Mouse (Mus musculus) lung, adult 18-20 months (tissue): Measurements from ENCODE around the gene Arhgef25.
"Not testable (repeated sequence)": the region's sequence is repeated elsewhere in the genome, so short reads cannot be mapped to it uniquely, and the experiment has no call there.

Experiments used
- DNase-seq, 2 experiments: peaks; one replicate each; pipeline ENCODE4 v3.0.0; 2022; ENCODE audit warnings: mixed read lengths in 2 of 2

The Arhgef25 gene

DNA sequence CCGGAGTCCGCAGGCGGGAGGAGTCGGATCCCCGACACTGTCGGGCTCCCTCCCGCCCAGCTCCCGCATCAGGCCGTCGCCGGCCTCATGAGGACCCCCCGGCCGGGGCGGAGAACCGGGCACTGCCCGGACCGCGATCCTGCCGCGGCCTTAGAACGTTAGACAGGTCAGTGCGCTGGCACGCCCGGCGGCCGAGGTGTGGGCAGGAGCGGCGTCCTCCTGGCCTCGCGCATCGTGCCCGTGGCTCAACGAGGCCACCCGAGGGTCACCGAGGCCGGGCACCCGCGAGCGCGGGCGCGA lies 24.6 kb downstream of the Arhgef25 start:
- peak in 1 of 2 experiments; percentile 29 for DNase-seq

DNA sequence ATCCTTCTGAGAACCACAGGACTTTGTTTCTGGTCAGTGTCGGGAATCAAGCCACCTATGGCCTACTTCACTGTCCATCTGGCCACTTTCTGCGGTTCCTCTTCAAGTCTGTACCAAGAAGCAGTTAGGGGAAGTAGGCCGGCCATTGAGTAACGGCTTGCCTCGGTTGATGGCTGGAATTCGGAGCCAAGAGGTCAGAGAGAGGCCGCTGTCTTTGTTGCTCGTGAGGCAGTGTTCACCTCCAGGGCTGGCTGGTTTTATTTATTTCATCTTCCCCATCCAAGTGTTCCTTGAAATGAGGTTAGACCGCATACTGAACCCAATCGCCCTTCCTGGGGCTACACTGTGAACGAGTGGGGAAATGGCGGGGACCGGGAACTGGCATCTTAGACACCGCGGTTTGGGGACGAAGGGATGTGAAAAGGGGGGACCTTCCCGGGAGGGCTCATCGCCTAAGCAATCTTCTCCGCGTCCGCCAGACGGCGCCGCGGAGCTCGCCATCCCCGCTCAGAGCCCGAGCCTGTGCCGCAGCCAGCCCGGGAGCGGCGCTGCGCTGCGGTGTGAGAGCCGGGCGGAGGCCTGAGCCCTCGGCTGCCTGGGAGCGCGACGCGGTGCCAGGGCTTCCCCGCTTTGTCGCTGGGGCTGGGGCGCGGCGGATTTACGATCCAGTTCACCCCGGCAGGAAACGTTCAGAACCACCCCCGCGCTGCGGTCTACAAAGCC lies 25.1 kb downstream of the Arhgef25 start, which contains the start of gene B4galnt1:
Gene B4galnt1, plus strand, starts transcription at position 595 of the 723 bp plus-strand sequence.
- peak; percentile 74 to 77 for DNase-seq

DNA sequence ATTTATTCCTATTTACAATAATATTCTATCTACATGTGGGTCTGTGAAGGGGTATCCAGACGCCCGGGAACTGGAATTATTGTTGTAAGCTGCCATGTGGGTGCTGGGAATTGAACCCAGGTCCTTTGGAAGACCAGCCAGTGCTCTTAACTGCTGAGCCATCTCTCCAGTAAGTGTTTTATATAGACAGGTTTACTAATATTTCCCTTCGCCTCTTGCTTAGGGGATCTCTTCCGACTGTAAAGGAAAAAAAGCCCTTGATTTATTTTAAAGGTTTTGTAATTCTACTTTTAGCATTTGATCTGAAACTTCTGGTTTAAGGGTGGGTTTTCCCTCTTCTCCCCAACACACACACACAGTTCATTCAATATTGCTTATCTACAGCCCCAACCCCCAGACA lies 25.7 kb downstream of the Arhgef25 start:
- DNase-seq, result no peak

GRCm38 (mm10) chr10:127162771-127163261 lies 27.1 kb downstream of the Arhgef25 start:
- not testable (repeated sequence) for DNase-seq

GRCm38 (mm10) chr10:127160728-127161127 lies 29.2 kb downstream of the Arhgef25 start:
- DNase-seq, result no peak

DNA sequence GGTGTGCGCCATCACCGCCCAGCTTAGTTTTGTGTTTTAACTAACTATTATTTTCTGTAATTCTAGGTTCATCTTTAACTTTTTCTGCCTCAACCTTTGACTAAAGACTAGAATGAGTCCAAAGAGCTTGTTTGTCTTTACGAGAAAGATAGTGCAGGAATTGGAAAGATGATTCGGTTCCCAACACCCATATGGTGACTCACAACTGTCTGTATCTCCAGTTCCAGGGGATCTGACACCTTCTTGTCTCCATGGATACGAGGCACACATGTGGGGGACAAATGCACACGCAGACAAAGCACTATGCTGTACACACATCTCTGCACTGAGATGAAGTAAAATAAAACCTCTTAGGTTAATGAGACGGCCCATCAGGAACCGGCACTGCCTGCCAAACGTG lies 29.8 kb downstream of the Arhgef25 start:
- no peak for DNase-seq

DNA sequence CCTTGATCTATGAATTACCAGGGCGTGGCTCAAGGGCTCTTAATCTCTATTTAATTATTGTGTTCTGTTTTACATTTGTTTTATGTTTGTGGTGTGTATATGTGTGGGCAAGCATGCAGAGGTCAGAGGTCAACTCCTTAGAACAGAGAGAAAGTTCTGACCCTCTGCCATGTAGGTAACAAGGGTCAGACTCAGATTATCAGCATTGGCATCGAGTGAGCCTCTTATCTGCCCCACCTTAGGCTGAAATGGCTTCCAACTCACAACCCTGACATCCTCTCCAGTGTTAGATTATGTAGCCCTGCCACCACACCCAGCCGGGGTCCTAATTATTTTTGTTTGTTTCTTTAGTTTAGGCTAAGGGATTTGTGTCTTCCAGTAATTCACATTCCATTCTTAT lies 31.4 kb downstream of the Arhgef25 start:
- DNase-seq, result no peak

- no peak for DNase-seq
Observed at GRCm38 (mm10) chr10:127156511-127156910, 33.4 kb downstream of the Arhgef25 start.

- DNase-seq, result no peak
Observed at GRCm38 (mm10) chr10:127156089-127156488, 33.8 kb downstream of the Arhgef25 start.

- DNase-seq, result no peak
Observed at GRCm38 (mm10) chr10:127154652-127155051, 35.2 kb downstream of the Arhgef25 start.

DNA sequence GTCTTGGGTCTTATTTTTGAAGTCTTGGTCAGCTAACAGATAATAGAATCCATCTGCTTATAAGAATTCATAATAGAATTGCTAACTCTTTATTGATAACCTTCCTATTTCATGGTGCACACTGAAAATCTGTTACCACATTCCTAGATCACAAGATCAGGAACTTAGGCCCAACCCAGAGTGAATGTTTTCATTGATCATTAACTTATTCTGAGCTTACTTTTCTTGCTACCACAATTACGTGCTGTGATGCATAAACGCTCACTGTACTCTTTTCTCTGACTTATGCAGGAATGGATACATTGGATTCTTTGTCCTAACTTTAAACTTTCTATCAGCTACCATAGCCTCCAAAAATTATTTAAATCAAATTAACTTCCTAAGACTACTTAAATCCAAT lies 35.6 kb downstream of the Arhgef25 start:
- no peak for DNase-seq

GRCm38 (mm10) chr10:127153323-127153722 lies 36.6 kb downstream of the Arhgef25 start:
- no peak for DNase-seq

DNA sequence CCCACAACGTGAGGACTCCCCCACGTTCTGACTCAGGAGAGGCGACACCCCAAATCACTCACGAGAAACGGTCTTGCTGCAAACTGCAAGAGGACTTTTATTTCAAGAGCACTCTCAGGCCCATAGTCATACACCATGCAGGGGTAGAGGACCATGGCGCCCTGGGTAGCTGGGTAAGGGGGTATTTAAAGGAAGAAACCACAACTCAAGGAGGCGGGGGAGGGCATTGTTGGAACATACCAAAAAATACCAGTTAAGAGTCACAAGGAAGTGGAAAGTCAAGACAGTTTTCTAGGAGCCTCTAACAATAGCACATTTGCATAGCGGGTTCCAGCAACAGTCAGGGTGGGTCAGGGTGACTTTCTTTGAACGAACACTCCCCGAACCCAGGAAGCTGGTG lies 37.3 kb downstream of the Arhgef25 start:
- not testable (repeated sequence) for DNase-seq

GRCm38 (mm10) chr10:127151233-127151632 lies 38.6 kb downstream of the Arhgef25 start:
- peak; percentile 48 for DNase-seq

DNA sequence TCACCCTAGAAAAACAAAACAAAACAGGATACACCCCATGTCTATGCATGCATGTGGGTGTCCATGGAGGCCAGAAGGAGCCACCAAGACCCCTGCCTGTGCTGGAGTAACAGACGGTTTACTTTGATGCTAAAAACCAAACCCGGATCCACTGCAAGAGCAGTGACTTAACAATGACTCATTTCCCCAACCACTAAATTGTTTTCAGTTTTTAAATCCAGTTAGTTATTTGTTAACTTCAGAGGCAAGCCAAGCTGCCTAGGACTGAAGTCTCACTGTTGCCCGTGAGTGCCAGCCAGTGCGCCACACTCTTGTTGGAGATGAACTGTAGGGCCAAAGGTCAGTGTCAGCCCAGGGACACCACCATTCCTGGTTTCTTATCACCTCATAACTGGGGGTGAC lies 39.4 kb downstream of the Arhgef25 start:
- DNase-seq, result no peak

DNA sequence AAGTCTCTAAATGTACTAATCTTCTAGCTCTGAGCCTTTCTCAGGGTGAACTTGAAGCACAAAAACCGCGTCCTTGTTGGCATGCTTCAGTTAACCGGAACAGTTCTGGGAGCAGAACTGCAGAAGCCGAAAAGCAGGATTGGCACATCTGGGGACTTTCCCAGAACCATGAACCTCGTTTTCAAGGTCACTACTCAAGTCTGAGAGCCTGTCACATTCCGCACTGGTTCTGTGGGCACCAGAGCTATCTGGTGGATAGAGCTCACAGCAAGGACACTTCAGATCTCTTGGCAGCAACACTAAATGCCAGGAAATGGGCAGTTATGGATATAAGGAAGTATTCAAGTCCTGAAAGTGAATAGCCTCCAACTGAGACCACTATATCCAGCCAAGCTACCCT lies 42.7 kb downstream of the Arhgef25 start:
- peak in 1 of 2 experiments; percentile 46 for DNase-seq

- DNase-seq, result peak in 1 of 2 experiments; percentile 38
Observed at GRCm38 (mm10) chr10:127145303-127145702, 44.6 kb downstream of the Arhgef25 start.

- DNase-seq, result peak in 1 of 2 experiments; percentile 50
Observed at GRCm38 (mm10) chr10:127144536-127144935, 45.3 kb downstream of the Arhgef25 start.

DNA sequence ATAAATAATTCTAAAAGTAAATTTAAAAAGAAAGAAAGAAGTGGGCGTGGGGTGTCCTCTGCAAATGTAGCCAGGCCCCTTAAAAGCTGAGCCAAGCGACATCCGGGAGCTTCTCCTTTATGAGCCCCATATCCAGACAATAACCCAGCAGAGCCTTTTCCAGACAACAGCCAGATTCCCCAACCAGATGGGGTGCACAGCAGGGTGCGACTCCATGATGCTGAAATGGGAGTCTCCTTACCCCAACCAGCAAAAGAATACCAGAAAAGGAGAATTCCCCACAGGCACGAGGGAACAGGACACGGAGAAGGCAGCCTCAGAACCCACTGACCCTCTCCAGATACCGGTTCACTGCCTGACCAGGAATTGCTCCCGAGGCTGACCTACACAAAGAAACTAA lies 46.7 kb downstream of the Arhgef25 start:
- no peak for DNase-seq

DNA sequence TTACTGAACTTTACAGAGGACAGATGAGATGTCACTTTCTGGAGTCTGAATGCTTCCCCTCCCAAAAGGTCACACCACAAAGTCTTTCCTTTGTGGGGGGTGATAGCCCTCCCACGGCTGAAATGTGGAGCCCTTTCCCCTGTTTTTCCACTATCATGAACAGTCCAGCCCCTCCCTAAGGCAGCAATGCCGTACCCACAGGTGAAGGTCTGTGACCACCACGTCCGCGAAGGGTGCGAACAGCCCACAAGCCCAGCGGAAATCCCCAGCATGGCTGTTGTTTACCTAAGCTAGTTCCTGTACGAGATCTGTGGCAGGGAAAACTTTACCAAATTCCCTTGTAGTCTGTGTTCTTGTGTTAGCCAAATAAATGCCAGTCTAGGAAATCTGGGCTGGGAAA lies 48.4 kb downstream of the Arhgef25 start:
- DNase-seq, result peak in 1 of 2 experiments; percentile 30

- DNase-seq, result no peak
Observed at GRCm38 (mm10) chr10:127140971-127141370, 48.9 kb downstream of the Arhgef25 start.

DNA sequence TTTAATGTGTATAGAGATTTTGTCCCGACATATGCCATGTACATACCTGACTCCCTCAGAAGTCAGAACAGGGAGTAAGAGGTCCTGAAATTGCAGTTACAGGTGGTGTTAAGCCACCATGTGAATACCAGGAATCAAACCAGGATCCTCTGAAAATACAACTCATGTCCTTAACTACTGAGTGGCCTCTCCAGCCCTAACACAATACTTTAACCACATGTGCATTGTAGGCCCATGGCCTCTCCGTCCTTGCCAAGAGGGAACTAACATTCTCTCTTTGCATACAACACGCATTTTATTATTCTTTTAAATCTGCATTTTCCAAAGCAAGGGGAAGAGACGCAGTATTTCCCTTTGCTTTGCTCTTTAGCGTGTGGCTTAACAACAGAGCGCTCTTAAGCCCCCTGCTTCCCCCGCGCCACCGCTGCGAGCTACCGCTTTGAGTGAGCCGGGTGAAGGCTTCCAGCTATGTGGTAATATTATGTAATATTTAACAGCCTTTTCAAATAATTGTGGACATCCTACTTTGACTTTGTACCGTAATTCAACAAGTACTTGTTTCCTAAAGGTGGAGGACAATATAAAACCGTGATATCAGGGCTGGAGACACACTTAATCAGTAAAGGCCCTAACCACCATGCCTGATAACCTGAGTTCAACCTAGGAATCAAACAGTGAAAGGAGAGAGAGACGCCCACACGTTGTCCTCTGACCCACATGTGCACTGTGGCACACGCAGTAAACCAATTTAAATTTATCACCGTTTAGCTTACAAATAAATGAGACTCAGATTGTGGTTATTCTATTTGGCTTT lies 51.3 kb downstream of the Arhgef25 start:
- DNase-seq, result peak in 1 of 2 experiments; percentile 31

DNA sequence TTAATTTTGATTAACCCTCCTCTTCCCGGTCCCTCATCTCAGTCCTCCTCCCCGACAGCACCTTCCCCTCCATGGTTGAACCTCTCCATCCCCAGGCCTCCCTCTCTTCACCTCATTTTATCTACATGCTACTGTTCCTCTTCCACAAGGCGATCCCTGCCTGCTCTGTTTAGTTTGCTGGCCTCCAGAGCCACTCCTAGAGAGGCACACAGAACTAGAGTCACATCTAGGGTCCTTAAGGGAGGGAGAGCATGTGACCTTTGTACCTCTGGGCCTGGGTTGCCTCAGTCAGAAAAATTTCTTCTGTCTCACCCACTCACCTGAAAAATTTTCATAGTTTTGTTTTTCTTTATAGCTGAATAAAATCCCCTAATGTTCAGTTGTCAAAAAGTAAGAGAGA lies 52.0 kb downstream of the Arhgef25 start:
- no peak for DNase-seq

GRCm38 (mm10) chr10:127136510-127136909 lies 53.4 kb downstream of the Arhgef25 start:
- DNase-seq, result peak; percentile 33 to 41
